Mouse (Mus musculus) frontal cortex, postnatal 10 days (tissue): ENCODE data around the gene Pgm1.

Source experiments
- DNase-seq, 2 experiments: peaks; one replicate each; pipeline ENCODE4 v3.0.0; 2022; ENCODE audit warnings: low spot score in 2 of 2, mixed read lengths in 1 of 2

Gene Pgm1

DNA sequence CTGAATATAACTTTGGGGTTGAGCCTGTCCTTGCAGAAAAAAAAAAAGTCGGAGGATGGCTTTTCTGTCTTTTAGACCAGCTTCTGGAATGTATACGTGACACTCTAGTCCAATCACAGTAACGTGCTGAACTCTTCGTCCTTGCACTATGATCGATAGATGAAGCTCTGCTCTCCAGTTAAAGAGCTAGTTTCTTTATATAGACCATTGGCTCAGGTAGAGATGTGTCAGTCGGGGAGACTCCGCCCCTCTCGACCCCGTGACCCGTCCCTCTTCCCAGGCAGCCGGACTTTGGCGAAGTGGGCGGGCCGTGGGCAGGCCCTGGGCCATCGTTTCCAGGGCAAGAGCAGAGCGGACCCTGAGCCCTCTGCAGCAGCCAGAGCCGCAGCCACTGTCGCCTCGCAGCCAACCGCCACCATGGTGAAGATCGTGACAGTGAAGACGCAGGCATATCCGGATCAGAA lies at the start of gene Pgm1:
TSS of gene Pgm1 (plus strand) at position 266 of the 464 bp plus-strand sequence.
- peak in 1 of 2 experiments; percentile 59 for DNase-seq

DNA sequence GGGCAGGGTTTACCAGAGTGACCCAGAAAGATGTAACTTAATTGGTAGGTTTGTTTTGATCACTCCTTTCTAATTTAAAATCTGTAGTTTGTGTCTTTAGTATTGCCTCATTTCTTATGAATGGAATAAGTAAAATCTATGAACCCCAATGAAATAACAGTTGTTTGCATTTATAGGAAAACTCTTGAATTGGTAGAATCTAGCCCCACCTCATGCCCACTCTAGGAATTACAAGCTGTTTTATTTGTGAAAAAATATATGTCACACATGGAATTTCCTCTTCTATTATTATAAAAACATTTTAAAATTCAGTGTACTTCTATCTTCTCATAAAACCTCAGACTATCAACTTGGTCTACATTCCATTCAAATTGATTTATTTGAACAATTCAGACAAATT lies 47.3 kb upstream of the Pgm1 start:
- DNase-seq = no peak

DNA sequence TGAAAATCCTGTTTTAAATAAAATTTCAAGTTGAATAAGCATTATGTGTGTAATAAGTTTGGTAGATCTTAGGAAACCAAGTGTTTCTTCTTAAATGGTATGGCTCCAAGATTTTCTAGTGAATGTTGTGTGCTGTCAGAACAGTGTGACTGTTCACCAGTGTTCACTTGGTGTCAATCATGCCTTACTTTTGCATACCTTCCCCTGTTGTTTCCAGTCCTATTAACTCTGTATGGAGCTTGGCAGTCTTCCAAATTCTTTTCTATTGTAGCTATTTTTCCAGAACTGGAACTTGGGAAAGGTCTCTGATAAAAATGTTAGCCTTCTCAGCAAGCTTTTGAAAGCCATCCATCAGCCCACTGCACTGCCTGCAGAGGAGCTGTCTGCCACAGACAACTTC lies 46.8 kb upstream of the Pgm1 start:
- no peak for DNase-seq

DNA sequence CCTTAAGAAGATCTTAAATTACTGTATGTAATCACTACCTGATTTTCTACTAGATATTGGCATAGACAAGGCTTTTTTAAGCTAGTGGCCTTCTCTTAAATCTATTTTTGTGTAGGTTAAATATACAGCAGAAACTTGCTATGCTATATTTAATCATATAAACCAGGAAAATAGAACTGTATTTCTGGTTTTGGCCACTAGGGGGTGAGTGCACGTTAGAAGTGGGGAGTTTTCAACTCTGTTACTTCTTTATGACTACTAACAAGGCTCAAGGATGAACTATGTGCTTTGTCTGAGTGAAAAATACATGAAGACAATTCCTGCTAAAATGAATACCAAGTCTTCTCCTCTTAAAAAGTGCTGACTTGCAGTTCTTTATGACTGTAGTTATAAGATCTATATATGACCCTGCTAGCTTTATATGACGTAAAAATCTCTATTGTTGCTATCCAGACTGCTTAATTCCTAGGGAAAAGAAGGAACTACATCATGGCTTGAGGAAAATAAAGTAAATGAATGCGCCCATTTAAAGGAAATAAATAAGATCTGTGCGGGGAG lies 15.2 kb upstream of the Pgm1 start:
- no peak for DNase-seq

DNA sequence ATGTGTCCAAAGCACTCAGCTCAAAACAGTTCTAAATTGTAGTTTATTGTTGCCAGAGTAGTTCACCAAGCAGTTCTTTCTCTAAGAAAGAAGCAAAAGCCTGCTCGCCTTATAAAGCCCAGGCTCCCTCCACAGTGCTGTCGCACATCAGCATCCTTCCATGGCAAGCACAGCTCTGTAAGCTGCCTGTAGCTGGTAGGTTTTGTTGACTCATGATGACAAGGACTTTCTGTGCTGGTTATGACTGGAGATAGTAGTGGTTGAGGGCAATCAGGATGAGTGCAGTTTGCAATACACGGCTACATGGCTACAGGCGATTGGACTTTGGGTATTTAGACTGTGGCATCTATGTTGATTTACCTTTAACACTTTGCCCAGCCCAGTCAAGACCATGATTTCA lies 2.8 kb upstream of the Pgm1 start:
- no peak for DNase-seq

DNA sequence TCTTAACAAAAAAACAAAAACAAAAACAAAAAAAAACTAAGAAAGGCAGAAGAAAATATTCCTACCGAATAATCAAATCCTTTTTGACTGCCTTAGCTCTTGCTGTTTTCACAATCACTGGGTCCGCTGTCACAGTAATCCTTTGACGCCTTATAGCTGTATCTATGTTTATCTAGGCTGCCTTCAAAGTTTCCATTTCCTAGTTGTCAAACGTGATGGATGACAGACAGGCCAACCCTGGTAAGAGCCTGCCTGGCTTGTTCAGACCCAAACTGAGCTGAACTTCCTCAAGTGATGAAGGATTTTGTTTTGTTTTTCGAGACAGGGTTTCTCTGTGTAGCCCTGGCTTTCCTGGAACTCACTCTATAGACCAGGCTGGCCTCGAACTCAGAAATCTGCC lies 693 bp upstream of the Pgm1 start:
- DNase-seq = no peak

DNA sequence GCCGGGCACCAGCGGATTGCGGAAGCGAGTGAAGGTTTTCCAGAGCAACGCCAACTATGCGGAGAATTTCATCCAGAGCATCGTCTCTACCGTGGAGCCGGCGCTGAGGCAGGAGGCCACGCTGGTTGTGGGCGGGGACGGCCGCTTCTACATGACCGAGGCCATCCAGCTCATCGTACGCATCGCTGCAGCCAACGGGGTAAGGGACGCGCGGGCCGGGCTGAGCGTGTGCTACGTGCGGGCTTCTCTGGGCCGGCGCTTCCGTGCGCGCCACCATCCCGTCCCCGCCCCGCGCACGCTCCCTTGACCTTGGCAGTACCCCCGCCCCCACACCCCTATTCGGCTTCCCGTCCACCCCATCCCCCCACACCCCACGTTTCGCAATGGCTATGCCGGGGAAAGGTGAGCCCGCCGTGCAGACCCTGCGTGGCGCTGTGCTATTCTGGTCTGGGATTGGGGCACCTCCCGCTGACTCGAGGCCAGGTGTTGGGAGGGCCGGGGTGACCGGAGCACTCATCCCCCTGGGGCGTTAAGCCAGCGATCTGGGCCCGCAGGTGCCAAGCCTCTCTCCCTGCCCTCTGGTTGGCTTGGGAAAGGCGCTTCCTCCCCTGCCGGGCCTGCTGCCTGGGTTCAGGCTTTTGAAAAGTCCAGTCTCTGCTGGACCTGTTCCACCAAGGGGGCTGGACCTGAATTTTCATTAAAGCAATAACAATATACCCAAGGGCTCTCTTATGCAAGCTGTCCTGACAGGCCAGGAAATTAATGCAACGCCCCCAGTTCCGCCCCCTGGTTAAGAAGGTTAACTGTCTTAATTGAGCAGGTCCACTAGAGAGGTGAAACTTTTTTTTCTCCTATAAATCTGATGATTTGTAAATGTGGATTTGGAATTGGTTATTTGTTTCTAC lies 651 bp downstream of the Pgm1 start, which contains the start of gene Itgb3bp:
TSS of gene Itgb3bp (minus strand) at position 201 of the 905 bp plus-strand sequence.
- DNase-seq = peak; percentile 64 to 73

DNA sequence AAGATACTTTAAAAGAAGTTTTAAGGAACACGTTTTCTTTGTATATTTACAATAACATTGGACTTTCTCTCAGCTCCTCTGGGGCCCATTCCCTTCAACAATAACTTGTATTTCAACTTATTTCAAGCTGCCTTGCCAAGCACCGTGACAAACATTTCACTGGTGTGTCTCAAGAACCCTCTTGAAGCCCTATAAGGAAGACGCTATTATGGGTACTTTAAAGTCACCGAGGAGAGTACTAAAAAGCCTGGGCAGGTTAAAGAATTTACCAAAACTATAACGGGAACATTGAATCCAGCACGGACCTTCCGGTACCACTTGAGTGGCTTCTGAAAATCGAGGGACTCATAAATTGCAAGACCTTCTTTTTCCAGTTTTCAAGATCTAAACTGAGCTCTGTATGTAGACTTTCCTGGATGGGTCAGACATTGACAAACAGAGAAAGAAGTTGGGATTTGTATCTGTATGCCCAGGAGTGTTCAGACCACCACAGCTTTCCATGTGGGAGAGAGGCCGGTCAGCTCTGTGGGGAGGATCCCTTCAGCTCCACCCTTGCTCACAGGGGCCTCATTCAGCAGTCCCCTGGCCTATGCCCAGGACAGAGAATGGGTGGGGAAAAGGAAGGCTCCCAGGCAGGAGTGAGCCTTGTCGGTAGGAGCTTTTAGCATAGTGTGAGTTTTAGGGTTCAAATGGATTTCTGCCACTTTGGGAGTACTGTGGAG lies 1.5 kb downstream of the Pgm1 start:
- DNase-seq = no peak

DNA sequence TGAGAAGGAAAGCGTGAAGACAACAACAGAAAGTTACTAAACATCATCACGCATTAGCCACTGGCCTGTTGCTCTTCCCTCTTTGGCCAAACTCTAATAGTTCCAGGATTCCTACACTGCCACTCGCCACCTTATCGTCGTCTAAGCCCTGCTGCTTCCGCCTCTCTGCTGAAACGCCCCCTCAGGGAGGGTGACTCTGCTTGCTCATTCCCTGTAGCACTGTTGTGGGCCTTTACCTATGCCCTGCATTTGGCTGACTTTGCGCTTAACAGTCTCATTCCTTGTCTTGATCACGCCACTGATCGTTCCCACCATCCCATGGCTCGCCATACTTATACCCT lies 2.0 kb downstream of the Pgm1 start:
- no peak for DNase-seq

DNA sequence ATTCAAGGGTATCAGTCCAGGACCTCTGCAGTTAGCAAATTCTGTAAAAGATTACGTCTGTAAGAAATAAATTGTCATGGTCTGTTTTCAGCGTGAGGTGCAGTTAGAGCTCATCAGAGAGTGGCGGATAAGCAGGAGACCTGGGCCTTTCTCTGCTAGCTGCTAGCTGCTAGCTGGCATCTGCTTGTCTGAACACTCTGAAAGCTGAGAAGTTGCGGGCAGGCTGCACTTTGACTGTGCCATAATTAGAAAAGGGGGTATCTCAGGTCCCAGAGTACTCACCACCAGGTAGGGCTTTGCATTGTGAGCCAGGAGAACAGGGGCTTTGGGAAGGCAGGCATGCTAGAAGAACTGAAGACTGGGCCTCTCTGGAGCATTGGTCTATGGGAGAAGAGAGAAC lies 2.6 kb downstream of the Pgm1 start:
- no peak for DNase-seq

DNA sequence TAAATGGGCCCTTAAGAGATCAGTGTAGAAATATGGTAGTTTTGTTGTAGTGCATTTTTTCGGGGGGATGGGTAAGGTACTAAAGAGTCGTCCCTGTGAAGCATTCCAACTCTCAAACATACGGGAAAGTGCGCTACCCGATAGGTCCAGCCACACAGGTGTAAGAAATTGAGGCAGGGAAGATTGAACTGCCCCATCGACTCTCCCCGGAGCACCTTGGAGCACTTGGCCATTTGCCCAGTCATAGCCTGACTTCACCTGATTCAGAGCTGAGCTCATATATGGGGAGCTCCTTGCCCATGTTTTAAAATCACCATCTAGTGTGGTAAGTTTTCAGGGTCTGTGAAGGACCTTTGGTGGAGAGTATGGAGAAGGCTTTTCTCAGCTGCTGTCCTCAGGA lies 5.6 kb downstream of the Pgm1 start:
- no peak for DNase-seq

DNA sequence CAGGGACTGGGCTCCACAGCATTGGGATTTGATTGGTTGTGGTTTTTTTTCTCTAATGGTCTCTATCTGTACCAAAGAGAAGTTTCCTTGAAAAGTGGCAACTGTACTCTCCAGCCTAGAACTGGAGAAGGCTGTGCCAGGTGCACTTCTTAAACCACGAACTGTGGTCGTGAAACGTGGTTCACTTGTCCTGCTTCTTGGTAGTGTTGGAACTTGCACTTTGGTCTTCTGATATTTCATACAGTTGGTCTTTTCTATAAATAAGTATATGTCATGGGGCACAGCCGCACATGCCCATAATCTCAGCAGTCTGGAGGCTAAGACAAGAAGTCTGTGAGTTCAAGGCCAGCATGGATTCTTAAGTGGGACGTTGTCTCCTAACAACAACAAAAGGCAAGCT lies 7.1 kb downstream of the Pgm1 start:
- no peak for DNase-seq

DNA sequence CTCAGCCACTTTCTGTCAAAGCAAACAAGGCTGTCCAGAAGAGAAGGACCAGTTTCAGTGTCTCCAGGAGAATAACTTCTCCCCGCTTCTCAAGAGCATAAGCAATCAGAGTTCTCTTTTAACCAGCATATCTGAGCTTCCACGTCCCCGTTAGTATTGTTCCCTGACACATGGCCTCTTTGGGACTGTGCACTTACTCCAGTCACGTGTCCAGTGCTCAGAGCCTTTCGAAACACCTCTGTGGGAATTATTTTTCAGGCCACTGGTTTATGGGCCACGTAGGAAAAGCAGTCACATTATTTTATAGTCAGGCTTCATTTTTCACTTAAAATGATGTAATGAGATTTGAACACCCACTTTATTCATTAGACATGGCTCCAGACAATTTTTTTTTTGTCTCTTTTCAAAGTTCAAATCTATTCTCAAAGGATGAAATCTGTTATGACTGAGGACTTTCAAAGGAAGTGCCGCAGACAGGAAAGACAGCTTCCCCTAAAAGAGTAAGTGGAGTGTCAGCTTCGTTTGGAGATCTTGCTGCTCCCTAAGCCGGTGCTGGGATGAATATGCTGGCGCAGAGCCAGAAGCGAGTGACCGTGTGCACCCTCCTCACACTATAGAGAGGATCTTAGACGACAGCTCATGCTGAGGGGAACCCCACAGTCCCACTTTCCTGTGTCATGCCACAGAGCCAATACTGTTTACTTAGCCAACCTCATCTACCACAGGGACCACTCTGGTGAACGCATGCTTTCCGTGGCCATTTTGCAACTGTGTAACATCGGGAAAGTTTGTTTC lies 10.7 kb downstream of the Pgm1 start:
- no peak for DNase-seq

DNA sequence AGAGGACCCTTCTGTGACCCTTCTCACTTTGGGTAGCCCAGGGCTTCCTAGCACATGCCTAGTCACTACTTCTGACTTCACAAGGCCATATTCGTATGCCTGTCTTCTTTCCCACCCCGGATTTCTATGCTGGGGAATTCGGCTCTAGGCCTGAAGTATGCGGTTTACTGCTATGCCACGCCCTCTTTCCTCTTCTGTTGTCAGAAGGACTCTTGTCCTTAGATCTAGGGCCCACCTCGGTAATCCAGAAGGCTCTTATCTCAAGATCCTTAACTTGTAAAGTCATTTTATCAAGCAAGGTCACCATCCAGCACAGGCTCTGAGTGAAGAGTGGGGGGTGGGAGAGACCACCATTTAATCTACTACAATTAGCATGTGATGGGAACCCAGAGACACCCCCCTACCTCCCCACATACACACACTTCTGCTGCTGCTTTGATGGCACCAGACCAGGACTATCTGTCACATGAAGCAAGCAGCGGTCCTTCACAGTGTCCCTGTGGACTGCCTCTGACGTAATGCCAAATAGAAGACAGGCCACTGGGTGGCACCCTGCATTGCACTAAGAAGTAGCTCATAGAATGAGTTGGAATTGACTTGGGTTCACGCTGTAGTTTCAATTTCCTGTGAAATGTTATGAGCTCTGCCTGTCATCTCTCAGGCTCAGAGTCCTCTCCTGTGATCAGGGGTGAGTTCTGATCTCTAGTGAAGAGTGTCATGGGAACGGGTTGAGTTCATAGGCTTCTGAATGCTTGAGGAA lies 12.6 kb downstream of the Pgm1 start:
- no peak for DNase-seq

DNA sequence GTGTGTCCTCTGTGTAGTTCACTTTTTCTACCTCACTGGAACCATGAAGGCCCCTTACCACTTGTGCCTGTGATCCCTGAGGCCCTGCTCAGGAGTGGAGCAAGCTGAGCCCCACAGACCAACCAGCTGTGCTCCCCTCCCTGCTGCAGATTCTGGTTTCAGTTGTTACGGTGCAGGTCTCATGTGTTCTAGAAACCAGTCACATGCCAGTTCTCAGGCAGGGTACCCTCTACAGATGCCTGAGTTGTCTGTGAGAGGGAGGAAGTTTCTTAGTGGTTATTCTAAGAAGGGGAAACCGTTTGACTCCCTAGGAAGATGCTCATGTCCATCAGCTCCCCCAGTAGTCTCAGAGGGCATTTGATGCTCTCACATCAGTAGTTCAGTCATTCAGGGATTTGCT lies 15.4 kb downstream of the Pgm1 start:
- no peak for DNase-seq

DNA sequence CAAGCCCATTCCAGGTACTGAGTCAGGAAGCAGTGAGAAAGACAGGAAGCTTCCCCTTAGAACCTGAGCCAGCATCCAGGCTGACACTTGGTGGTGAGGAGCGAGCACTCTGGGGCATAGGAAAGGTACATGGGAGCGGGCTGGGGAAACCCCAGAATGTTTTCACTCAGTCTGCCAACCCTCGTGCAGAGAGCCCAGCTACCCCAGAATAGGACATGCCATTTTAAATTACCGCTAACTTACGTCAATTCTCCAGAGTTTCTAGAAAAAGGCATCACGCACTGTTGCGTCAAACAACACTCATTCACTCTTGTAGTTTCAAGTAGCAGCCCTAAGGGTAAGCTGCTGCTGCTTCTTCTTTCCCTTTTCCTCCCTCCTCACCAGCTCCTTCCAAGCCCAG lies 15.8 kb downstream of the Pgm1 start:
- DNase-seq = no peak

DNA sequence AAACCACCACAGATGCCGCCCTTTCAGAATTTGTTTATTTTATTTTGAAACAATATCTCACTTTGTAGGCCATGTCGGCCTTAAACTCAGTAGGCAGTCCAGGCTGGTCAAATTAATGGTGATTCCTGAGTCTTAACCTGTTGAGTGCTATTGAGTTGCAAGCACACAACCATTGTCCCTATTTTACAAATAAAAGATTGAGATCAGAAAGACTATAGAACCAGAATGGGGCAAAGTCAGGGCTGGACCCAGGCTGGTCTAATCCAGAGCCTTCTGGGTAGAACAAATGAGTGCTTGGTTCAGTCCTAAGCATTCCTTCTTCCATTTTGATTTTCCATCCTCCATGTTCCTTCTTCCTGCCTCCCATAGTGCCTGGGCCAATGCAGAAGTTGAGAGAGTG lies 17.3 kb downstream of the Pgm1 start:
- DNase-seq = no peak

DNA sequence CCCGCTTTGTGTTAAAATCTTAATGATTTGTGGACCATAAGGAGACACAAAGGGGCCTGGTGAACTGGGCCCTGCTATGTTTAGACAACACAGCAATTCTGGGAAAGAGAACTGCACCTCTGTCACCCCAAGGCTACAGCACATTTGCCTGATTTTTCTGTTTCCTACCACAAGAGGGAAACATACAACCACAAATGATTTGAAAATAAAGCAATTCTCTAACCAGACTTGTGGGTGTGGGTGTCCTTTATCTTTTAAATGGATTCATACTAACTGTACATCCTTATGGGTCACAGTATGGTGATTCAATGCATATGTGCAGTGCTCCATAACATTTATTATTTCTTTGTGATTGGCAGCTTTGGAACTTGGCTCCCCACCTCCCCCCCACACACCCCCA lies 18.0 kb downstream of the Pgm1 start:
- DNase-seq = no peak

DNA sequence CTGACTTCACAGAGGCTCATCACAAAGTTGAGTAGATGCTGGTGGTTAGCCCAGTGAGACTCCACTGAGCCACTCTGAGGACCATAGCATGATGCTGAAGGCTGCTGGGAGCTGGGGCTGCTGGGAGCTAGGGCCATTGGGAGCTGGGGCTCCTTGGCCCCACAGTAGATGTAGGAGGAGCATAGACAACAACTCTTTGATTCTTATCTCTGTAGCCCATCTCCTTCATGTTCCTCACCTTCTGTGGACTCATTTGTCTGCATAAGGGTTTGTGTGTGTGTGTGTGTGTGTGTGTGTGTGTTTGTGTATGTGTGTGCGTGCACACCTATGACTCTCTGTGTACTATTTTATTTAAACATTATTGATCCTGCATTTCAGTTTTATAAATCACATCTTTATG lies 18.7 kb downstream of the Pgm1 start:
- DNase-seq = no peak

DNA sequence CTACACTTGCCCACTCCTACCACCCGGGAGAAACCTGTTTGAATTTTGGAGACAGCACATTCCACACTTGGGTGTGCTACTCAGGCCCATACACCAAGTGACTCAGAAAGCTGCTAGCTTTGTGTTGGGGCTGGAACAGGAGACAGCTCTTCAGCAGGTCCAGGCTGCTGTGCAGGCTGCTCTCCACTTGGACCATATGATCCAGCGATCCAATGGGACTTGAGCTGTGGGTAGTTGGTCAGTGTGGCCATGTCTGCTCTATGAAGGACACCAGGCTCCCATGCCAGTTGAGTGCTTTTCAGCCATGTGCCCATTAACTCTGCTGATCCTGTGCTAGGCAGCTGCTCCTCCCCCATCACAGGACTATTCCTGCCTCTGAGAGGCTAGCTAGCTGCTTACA lies 24.7 kb downstream of the Pgm1 start:
- no peak for DNase-seq

DNA sequence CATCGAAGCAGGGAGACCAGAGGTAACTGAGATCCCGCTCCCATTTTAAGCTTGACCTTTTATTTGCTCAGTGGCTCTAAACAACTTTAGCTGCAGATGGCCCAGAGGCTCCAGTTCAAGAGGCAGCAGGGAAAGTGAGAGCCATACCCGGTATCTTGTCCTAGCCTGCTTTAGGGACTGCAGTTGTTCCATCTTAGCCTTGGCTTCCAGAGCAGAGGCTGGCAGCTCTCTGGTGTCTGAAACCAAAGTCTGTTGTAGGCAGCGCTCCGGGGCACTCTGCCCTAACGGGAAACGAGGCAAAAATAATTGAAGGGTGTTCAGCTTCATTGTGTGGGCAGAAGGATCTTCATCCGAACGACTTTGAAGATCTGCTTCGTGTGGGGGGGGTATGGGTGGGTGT lies 26.2 kb downstream of the Pgm1 start:
- DNase-seq = no peak
